Mouse (Mus musculus): ENCODE data around the gene Gda. TPM values are rescaled to one million over a fixed set of nuclear protein-coding genes. Genes with fewer than 3 reads are reported as not detected.

Gda gene
- total and polyA plus RNA-seq, 2 experiments from 2014 or later: 9.7 to 50.6 TPM

DNA sequence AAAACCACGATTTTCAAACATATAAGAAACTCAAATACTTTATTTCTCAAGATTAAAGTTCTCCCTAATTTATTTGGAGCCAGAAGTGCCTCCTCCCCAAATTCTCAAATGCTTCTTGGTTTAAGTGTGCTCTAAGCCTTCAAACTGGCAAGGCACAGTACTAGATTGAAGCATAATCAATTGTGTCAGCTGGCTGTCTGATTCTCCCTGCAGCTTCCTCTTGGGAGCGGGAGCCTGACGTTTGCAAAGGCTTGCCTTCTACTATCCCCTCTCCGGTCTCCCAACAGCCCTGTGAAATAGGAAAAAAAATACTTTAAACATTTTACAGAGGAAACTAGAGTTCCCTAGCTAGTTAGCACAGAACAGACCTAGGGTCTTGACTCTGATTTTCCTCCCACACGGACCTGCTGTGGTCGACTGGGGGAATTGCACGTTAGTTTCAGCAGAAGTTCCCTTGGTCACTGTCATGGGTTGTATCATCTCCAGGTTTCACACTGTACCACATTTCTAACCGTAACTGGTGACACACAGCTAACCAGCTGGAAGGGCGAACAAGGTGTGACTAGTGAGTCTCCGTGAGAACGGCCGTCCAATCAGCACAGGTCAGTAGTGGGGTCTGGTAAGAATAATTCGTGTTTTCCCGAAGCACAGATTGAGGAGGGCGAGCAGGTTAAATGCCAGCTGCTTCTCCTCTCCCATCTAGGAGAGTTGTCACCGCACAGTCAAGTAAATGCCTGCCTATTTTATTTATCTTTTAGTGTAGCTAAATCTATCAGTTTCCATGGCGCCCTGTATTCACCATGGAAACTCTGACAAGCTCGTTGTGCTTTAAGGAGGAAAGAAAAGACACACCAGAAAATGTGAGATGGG lies 6.2 kb upstream of the Gda start:
- Histone ChIP-seq H3K27ac (ENCODE audit: low read depth, low read length) (peak overlapping the region; percentile 88), H3K4me1 (ENCODE audit: insufficient read depth) (peaks cover 14% of the 10 kb centered on the region; the same call in 1 of the 2 replicates), H3K9me3 (ENCODE audit: low read length) (no peaks in the 10 kb centered on the region), H3K4me3 (ENCODE audit: low read depth, low read length) (no peak overlapping the region), H3K36me3 (ENCODE audit: insufficient read depth) (no peaks in the 10 kb centered on the region), H3K9ac (peak overlapping the region; percentile 39), H3K27me3 (ENCODE audit: insufficient read depth, low read length) (no peaks in the 10 kb centered on the region), H3K4me2 (ENCODE audit: low read depth) (peak overlapping the region; percentile 26)
- WGBS: 45% methylated on average over 18 of the region's 18 CpGs
- no peak for TF ChIP-seq CTCF (IDR thresholded peaks at IDR 0.05; ENCODE audit: low read depth)
- peak; percentile 97 for ATAC-seq
- peak; percentile 84 for DNase-seq

DNA sequence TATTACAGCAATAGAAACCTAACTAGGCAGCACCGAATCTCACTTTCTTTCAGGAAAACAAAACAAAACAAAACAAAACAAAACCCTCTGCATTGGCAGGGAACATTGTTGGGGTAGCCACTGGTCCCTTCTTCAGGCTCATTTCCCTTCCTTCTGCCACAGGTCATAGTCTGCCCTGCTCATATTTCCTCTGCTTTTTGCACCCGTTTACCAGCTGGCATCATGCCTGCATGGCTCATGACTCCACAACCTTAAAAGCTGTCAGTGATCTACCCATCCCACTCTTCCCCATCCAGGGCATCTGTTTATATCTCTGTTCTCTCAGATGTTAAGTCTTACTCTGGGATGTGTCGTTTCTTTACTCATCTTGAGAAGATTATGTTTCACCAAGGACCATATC lies 5.3 kb upstream of the Gda start:
- Histone ChIP-seq H3K36me3 (ENCODE audit: insufficient read depth) (no peaks in the 10 kb centered on the region), H3K4me3 (ENCODE audit: low read depth, low read length) (no peak overlapping the region), H3K27ac (ENCODE audit: low read depth, low read length) (no peak overlapping the region), H3K4me1 (ENCODE audit: insufficient read depth) (peaks cover 14% of the 10 kb centered on the region; the same call in 1 of the 2 replicates), H3K9ac (no peak overlapping the region), H3K4me2 (ENCODE audit: low read depth) (no peak overlapping the region), H3K9me3 (ENCODE audit: low read length) (no peaks in the 10 kb centered on the region), H3K27me3 (ENCODE audit: insufficient read depth, low read length) (no peaks in the 10 kb centered on the region)
- DNase-seq (no peak), ATAC-seq (no peak)
- TF ChIP-seq CTCF (IDR thresholded peaks at IDR 0.05; ENCODE audit: low read depth): no peak
- WGBS: 64% methylated on average over 3 of the region's 3 CpGs

DNA sequence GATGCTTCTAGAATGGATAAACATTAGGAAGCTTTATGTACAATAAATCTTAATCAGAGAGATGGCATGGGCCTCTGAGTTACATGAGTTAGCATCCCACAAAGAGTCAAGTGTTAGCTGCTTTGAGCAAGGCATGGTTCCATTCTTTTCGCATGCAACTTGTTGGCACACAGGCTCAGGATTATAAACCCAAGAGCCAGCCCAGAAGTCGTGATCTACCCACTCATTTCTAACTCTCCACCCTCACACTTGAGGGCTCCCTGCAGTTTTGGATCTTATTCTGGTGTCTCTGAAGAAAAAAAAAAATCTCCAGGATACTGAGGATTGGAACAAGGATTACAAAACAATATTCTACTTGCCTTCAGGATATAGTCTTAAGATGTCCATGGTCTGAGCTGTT lies 4.5 kb upstream of the Gda start:
- no peak for ATAC-seq
- DNase-seq: no peak
- H3K9me3 ChIP-seq (ENCODE audit: low read length): no peaks in the 10 kb centered on the region
- no peak overlapping the region for H3K4me2 ChIP-seq (ENCODE audit: low read depth)
- no peaks in the 10 kb centered on the region for H3K36me3 ChIP-seq (ENCODE audit: insufficient read depth)
- no peaks in the 10 kb centered on the region for H3K27me3 ChIP-seq (ENCODE audit: insufficient read depth, low read length)
- no peak for TF ChIP-seq CTCF (IDR thresholded peaks at IDR 0.05; ENCODE audit: low read depth)
- H3K4me1 ChIP-seq (ENCODE audit: insufficient read depth): peaks cover 14% of the 10 kb centered on the region; the same call in 1 of the 2 replicates
- WGBS: 71% methylated on average over 2 of the region's 2 CpGs
- no peak overlapping the region for H3K27ac ChIP-seq (ENCODE audit: low read depth, low read length)
- H3K4me3 ChIP-seq (ENCODE audit: low read depth, low read length): no peak overlapping the region
- H3K9ac ChIP-seq: no peak overlapping the region

- 97% methylated on average over 3 of the region's 3 CpGs for WGBS
- TF ChIP-seq CTCF (IDR thresholded peaks at IDR 0.05; ENCODE audit: low read depth): no peak
- no peak overlapping the region for H3K9ac ChIP-seq
- H3K36me3 ChIP-seq (ENCODE audit: insufficient read depth): no peaks in the 10 kb centered on the region
- no peaks in the 10 kb centered on the region for H3K9me3 ChIP-seq (ENCODE audit: low read length)
- H3K4me3 ChIP-seq (ENCODE audit: low read depth, low read length): no peak overlapping the region
- no peak overlapping the region for H3K27ac ChIP-seq (ENCODE audit: low read depth, low read length)
- no peak for ATAC-seq
- no peak for DNase-seq
- peaks cover 14% of the 10 kb centered on the region; the same call in 1 of the 2 replicates for H3K4me1 ChIP-seq (ENCODE audit: insufficient read depth)
- no peak overlapping the region for H3K4me2 ChIP-seq (ENCODE audit: low read depth)
- H3K27me3 ChIP-seq (ENCODE audit: insufficient read depth, low read length): no peaks in the 10 kb centered on the region
Measured at GRCm38 (mm10) chr19:21476782-21477181, 3.5 kb upstream of the Gda start.

DNA sequence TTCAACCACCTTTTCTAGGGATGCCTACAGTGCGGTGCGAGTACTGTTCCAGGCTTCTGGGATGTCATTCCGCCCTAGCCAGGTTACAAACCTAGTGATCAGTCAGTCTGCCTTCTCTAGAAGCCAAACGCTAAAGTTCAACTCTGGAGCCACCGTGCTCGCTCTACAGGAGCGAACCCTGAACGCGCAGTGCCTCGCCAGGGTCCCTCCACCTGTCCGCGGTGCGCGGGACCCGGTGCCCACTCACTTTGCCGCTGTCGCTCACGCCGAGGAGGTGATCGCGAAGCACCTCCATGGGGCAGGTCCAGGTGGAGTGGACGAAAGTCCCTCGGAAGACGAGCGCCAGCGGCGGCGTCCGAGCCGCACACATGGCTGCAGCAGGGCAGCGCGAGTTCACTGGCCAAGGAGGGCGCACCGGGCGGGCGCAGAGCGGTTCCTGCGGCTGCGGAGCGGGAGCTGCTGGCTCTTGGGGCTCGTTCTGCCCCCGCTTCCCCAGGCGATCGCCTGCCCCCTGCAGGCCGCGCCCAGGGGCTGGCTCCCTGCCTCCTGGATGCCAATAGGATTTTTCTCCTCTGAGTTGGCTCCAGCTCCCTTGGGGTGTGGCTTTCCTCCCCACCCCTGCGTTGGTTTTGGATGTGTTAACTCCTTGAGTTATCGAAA lies 994 bp downstream of the Gda start:
- Histone ChIP-seq H3K4me1 (ENCODE audit: insufficient read depth) (peaks cover 2% of the 10 kb centered on the region; the same call in 1 of the 2 replicates), H3K9ac (peak overlapping the region; percentile 57), H3K4me3 (ENCODE audit: low read depth, low read length) (peak overlapping the region; percentile 58), H3K27me3 (ENCODE audit: insufficient read depth, low read length) (no peaks in the 10 kb centered on the region), H3K9me3 (ENCODE audit: low read length) (0 out of 2 replicates have a peak, but pooled peaks cover 7% of the 10 kb centered on the region), H3K27ac (ENCODE audit: low read depth, low read length) (no peak overlapping the region), H3K36me3 (ENCODE audit: insufficient read depth) (no peaks in the 10 kb centered on the region), H3K4me2 (ENCODE audit: low read depth) (peak overlapping the region; percentile 79)
- WGBS: 5% methylated on average over 48 of the region's 48 CpGs
- peak; percentile 88 for ATAC-seq
- peak; percentile 67 for TF ChIP-seq CTCF (IDR thresholded peaks at IDR 0.05; ENCODE audit: low read depth)
- DNase-seq: peak; percentile 69

GRCm38 (mm10) chr19:21461221-21461960 lies 11.9 kb downstream of the Gda start:
- no peak for DNase-seq
- no peaks in the 10 kb centered on the region for H3K36me3 ChIP-seq (ENCODE audit: insufficient read depth)
- H3K9ac ChIP-seq: no peak overlapping the region
- H3K4me3 ChIP-seq (ENCODE audit: low read depth, low read length): no peak overlapping the region
- WGBS: 74% methylated on average over 5 of the region's 5 CpGs
- no peaks in the 10 kb centered on the region for H3K27me3 ChIP-seq (ENCODE audit: insufficient read depth, low read length)
- no peaks in the 10 kb centered on the region for H3K4me1 ChIP-seq (ENCODE audit: insufficient read depth)
- no peaks in the 10 kb centered on the region for H3K9me3 ChIP-seq (ENCODE audit: low read length)
- no peak for ATAC-seq
- H3K4me2 ChIP-seq (ENCODE audit: low read depth): no peak overlapping the region
- H3K27ac ChIP-seq (ENCODE audit: low read depth, low read length): no peak overlapping the region
- no peak for TF ChIP-seq CTCF (IDR thresholded peaks at IDR 0.05; ENCODE audit: low read depth)

All from forebrain, postnatal 0 days (tissue).